Mouse (Mus musculus) urinary bladder, postnatal 4 days (tissue): Measurements from ENCODE around the gene Deaf1.
"Not testable (repeated sequence)": the region's sequence is repeated elsewhere in the genome, so short reads cannot be mapped to it uniquely, and the experiment has no call there.

Experiments used
- DNase-seq, 2 experiments: peaks; one replicate each; pipeline ENCODE4 v3.0.0; 2021 to 2022; ENCODE audit warnings: low spot score in 2 of 2

Deaf1 gene

DNA sequence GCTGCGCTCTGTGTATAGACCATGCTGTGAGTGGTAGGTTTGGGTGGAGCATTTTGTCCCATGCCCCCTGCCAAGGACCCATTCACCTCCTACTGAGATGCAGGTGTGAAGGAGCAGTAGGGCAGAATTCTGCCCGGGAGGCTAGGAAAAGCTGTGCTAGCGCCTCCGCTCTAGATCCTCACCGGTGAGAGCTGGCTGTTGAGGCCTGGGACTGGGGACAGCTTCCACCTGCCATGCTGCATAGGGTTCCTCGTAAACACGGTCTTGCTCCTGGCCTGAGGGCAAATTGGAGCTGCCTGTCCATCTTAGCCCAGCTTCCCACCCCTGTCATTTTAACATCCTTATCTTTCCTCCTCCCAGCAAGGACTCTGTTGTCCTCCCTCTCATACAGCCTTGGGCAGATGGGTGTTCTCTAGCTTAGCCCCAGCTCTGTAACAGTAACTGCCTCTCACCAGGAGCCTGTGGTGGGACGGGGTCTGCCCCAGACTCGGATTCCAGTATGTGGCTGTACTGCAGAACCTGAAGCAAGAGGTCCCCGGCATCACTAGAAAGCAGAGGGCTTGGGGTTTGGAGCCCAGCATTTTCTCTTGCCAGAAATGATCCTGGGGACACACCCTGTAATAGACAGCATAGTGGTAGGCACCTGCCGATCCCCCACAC, 63.3 kb downstream of the Deaf1 start:
- no peak for DNase-seq

GRCm38 (mm10) chr7:141263640-141264039, 63.9 kb downstream of the Deaf1 start:
- no peak for DNase-seq

DNA sequence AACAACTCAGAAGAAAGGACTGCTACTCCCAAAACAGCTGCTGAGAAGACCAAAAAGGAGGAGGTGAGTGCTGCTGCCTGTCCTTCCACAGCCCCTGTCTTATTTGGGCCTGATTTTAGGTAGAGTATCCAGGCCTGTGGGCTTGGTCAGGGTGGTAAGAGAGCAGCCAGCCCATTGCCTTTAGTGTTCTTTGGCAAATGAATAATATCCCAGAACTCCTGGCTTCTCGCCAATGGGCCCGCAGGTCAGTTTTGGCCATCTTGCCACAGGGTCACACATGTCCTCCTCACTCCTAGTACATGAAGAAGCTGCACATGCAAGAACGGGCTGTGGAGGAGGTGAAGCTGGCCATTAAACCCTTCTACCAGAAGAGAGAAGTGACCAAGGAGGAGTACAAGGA, 66.0 kb downstream of the Deaf1 start:
- no peak for DNase-seq

GRCm38 (mm10) chr7:141256159-141256558, 71.3 kb downstream of the Deaf1 start:
- DNase-seq: no peak

DNA sequence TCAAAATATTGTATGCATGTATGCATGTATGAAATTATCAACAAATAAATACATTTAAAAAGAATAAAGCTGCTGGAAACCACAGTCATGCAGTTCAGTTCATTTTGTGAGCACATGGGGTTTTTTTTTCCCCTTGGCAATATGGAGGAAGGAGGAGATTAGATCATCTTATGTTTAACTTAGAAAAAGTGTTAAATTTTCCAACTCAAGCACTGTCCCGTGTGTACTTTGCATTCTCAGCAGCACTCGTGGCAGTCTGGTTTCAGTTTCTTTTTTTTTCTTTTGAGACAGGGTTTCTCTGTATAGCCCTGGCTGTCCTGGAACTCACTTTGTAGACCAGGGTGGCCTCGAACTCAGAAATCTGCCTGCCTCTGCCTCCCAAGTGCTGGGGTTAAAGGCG, 77.0 kb downstream of the Deaf1 start:
- DNase-seq: not testable (repeated sequence)
